In the genomic region with DNA sequence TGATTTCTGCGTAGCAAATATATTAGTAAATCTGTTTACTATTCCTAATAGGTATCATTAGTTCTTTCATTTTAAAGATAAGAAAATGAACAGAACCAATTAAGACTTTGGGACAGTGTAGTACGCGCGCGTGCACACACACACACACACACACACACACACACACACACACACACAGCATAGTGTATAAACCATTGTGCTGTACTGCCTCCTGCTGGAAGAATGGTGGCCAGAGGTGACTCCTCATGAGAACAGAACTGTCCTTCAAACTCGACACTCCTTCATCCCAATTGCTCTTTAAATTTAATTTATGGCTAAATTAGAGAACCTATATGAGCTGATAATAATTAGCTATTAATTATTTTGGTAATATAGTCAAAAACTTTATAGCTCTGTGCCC, we compare ENCODE assay signal across 9 mouse cellular contexts. TPM values are rescaled to one million over a fixed set of nuclear protein-coding genes. Genes with fewer than 3 reads are reported as not detected.
DNase-seq lines count a peak whose midpoint lies in the region; ATAC-seq and TF ChIP-seq lines count a peak whose summit lies in the region.
"Had no signal": no experiment of that assay in that cellular context is flagged by ENCODE, and none has a peak within 500 bp of the region (broad histone marks: within the 10 kb centered on the region; RNA-seq: fewer than 3 reads in every experiment).

No protein-coding gene starts in this region.

- 87% methylated on average over 6 of the region's 6 CpGs for WGBS in intestine, embryonic 14.5 days
- 88% methylated on average over 6 of the region's 6 CpGs for WGBS in intestine, embryonic 16.5 days

- no peak for TF ChIP-seq POLR2A in cortical plate, adult 2 months (IDR thresholded peaks at IDR 0.05; ENCODE audit: extremely low read depth, insufficient read depth, low read length)

- peak; percentile 39; the same call in 1 of the 2 replicates for TF ChIP-seq CTCF in cortical plate, adult 2 months (IDR thresholded peaks at IDR 0.05; ENCODE audit: extremely low read depth, insufficient read depth, low read length)

- no peaks in the 10 kb centered on the region for H3K9me3 ChIP-seq in intestine, embryonic 14.5 days (ENCODE audit: control insufficient read depth, low read length)
- H3K9me3 ChIP-seq in intestine, embryonic 16.5 days (ENCODE audit: control insufficient read depth, low read length): no peaks in the 10 kb centered on the region

- peaks cover 19% of the 10 kb centered on the region for H3K36me3 ChIP-seq in intestine, embryonic 14.5 days (ENCODE audit: control insufficient read depth, insufficient read depth, low read length)
- no peaks in the 10 kb centered on the region for H3K36me3 ChIP-seq in intestine, embryonic 16.5 days (ENCODE audit: control insufficient read depth, insufficient read depth, low read length)

- H3K27ac ChIP-seq in intestine, embryonic 14.5 days (ENCODE audit: low read depth): no peak overlapping the region
- no peak overlapping the region for H3K27ac ChIP-seq in intestine, embryonic 16.5 days (ENCODE audit: low read length)
- H3K27ac ChIP-seq in cortical plate, adult 2 months (ENCODE audit: insufficient read depth, low read length): no peak overlapping the region

- H3K4me1 ChIP-seq in intestine, embryonic 14.5 days (replicated peaks; ENCODE audit: control insufficient read depth, insufficient read depth, low read length): no peaks in the 10 kb centered on the region
- no peaks in the 10 kb centered on the region for H3K4me1 ChIP-seq in intestine, embryonic 16.5 days (ENCODE audit: control insufficient read depth, insufficient read depth, low read length)
- H3K4me1 ChIP-seq in cortical plate, adult 2 months (ENCODE audit: control insufficient read depth, insufficient read depth, low read length): no peaks in the 10 kb centered on the region

- peak; percentile 41 for DNase-seq in intestine, embryonic 14.5 days (ENCODE audit: low spot score)
- peak; percentile 81 for DNase-seq in CD4-positive, CD25-positive, alpha-beta regulatory T cell, adult 2 months (ENCODE audit: low read depth, low spot score)
- DNase-seq in naive thymus-derived CD4-positive, alpha-beta T cell, adult 2 months (ENCODE audit: low read depth): peak; percentile 81
- DNase-seq in frontal cortex, postnatal 10 days (ENCODE audit: low spot score in 2 of 2): no peak
- DNase-seq in neural tube, embryonic 10.5 days (ENCODE audit: extremely low spot score, low spot score): no peak

- no peaks in the 10 kb centered on the region for H3K27me3 ChIP-seq in intestine, embryonic 14.5 days (replicated peaks; ENCODE audit: control insufficient read depth, insufficient read depth, low read length)
- no peaks in the 10 kb centered on the region for H3K27me3 ChIP-seq in intestine, embryonic 16.5 days (replicated peaks; ENCODE audit: control insufficient read depth, insufficient read depth, low read length)

- no peak for ATAC-seq in intestine, embryonic 14.5 days (replicated peaks; ENCODE audit: low FRiP score, low TSS enrichment, low read depth)
- no peak for ATAC-seq in intestine, embryonic 16.5 days
- no peak for ATAC-seq in erythroblast, adult 5-6 weeks (replicated peaks; ENCODE audit: low FRiP score, poor library complexity, severe bottlenecking)

- no peak overlapping the region for H3K9ac ChIP-seq in intestine, embryonic 14.5 days (ENCODE audit: low read length)
- no peak overlapping the region for H3K9ac ChIP-seq in intestine, embryonic 16.5 days (ENCODE audit: low read depth, low read length)

- H3K4me2 ChIP-seq in intestine, embryonic 14.5 days (ENCODE audit: low read length): no peak overlapping the region
- no peak overlapping the region for H3K4me2 ChIP-seq in intestine, embryonic 16.5 days (ENCODE audit: low read depth, low read length)

- H3K4me3 ChIP-seq in intestine, embryonic 14.5 days (ENCODE audit: low read depth, low read length): no peak overlapping the region
- no peak overlapping the region for H3K4me3 ChIP-seq in intestine, embryonic 16.5 days (ENCODE audit: low read length)
- H3K4me3 ChIP-seq in cortical plate, adult 2 months (ENCODE audit: insufficient read depth, low read length): no peak overlapping the region

RNA-seq across cellular contexts. Expression of gene Phxr2, which starts 25.9 kb away (rescaled TPM):
- not detected in 2 replicates for polyA plus RNA-seq in intestine, embryonic 14.5 days (2014; fragmentation: Nextera tagmentation; extraction: Ambion mirVana)
- not detected in 2 replicates for polyA plus RNA-seq in intestine, embryonic 16.5 days (2015; fragmentation: Nextera tagmentation; extraction: Ambion mirVana)
- polyA plus RNA-seq in cortical plate, adult 2 months (2012; rRNA removed): not detected in 2 replicates
- total RNA-seq in erythroblast, adult 5-6 weeks (2015; ENCODE audit: low replicate concordance): not detected in 2 replicates
- total RNA-seq in erythroblast, adult 5-6 weeks (2017; ENCODE audit: low replicate concordance): not detected in 2 replicates
- polyA plus RNA-seq: stomach, embryonic 16.5 days had no signal

RNA-seq across cellular contexts. Expression of gene Galnt4, which starts 44.1 kb away (rescaled TPM):
- polyA plus RNA-seq in intestine, embryonic 14.5 days (2014; fragmentation: Nextera tagmentation; extraction: Ambion mirVana): 23.9 and 24.2 TPM in 2 replicates
- polyA plus RNA-seq in intestine, embryonic 16.5 days (2015; fragmentation: Nextera tagmentation; extraction: Ambion mirVana): 19.3 and 21.6 TPM in 2 replicates
- polyA plus RNA-seq in cortical plate, adult 2 months (2012; rRNA removed): 1.2 and 1.3 TPM in 2 replicates
- 2.5 TPM in 2 replicates for total RNA-seq in erythroblast, adult 5-6 weeks (2015; ENCODE audit: low replicate concordance)
- total RNA-seq in erythroblast, adult 5-6 weeks (2017; ENCODE audit: low replicate concordance): 2.2 and 4.4 TPM in 2 replicates

RNA-seq across cellular contexts. Expression of gene Poc1b, which starts 45.2 kb away (rescaled TPM):
- polyA plus RNA-seq in intestine, embryonic 14.5 days (2014; fragmentation: Nextera tagmentation; extraction: Ambion mirVana): 29.7 and 33.5 TPM in 2 replicates
- polyA plus RNA-seq in intestine, embryonic 16.5 days (2015; fragmentation: Nextera tagmentation; extraction: Ambion mirVana): 20.1 and 20.5 TPM in 2 replicates
- 9.1 and 11.2 TPM in 2 replicates for polyA plus RNA-seq in cortical plate, adult 2 months (2012; rRNA removed)
- total RNA-seq in erythroblast, adult 5-6 weeks (2015; ENCODE audit: low replicate concordance): 9.2 and 18.6 TPM in 2 replicates
- total RNA-seq in erythroblast, adult 5-6 weeks (2017; ENCODE audit: low replicate concordance): 1.3 and 3.7 TPM in 2 replicates

Comparison
In these comparisons a context has a peak if more than half of its experiments do, and no peak if none do; other contexts are left out.
1. DNase-seq: peak in intestine, embryonic 14.5 days (single experiment), CD4-positive, CD25-positive, alpha-beta regulatory T cell, adult 2 months (single experiment) and naive thymus-derived CD4-positive, alpha-beta T cell, adult 2 months (single experiment); none in frontal cortex, postnatal 10 days (0 of 2) and neural tube, embryonic 10.5 days (single experiment).